Mouse (Mus musculus): ENCODE results near the gene Fam205a3. TPM values are rescaled to one million over a fixed set of nuclear protein-coding genes. Genes with fewer than 3 reads are reported as not detected.
"Not testable (repeated sequence)": the region's sequence is repeated elsewhere in the genome, so short reads cannot be mapped to it uniquely, and the experiment has no call there.

The Fam205a3 gene
- polyA plus RNA-seq (2012; rRNA removed) (0.02 TPM in 1 of 2 replicates, not detected in the other), polyA plus RNA-seq (2014; fragmentation: Nextera tagmentation; extraction: Ambion mirVana) (not detected in 2 replicates)

DNA sequence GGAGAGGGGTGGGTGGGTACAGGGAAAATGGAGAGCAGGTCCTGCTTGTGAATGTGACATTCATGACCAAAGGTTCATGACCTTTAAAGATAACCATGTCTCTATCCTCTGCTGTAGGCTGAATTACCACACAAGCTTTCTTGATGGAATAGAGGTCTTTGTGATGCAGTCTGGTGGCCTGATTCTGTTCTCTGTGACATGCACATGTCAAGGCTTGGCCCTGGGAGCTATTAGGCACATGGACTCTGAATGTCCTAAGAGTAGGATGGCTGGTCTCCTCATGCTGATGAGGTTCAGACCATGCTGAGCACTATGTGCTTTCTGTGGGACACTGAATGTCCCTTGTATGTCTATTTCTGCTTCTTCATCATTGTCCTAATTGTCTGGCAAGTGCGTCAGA is at the start of gene Fam205a3:
Gene Fam205a3 (plus strand): TSS at position 301 of the 400 bp plus-strand sequence.
- H3K9ac ChIP-seq (replicated peaks); DNase-seq (ENCODE audit: low read depth in 3 of 3, low spot score in 3 of 3): not testable (repeated sequence)
- WGBS (ENCODE audit: insufficient replicate concordance): no CpG with 5 or more reads among the region's 1 CpGs

DNA sequence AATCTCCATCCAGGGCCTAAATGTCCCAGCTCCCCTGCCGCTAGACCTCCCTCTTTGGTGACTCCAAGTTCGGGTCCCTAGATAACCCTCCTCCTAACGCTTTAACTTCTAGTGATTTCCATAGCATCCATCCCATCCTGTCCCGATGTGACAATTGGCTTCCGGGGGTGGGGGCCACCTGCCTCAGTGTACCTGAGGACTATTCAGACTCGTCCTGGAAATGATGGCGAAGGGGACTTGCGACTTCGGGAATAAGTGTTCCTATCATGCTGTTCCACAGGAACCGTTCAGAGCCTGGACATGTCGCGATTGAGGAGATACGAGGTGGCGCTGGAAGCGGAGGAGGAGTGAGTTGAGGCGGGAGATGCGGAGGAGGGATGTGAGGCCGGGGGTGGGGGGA is 24.2 kb upstream of the Fam205a3 start, which contains the start of gene Gm21953:
Gene Gm21953 (plus strand): TSS at position 301 of the 400 bp plus-strand sequence.
- not testable (repeated sequence) for DNase-seq (ENCODE audit: low read depth in 3 of 3, low spot score in 3 of 3); H3K4me2 ChIP-seq (ENCODE audit: low read depth); H3K4me1 ChIP-seq (replicated peaks; ENCODE audit: control insufficient read depth in 2 of 2, insufficient read depth in 2 of 2, low read length in 1 of 2); H3K4me3 ChIP-seq (ENCODE audit: insufficient read depth in 1 of 2, low read depth in 2 of 2, low read length in 2 of 2); H3K27ac ChIP-seq; H3K27me3 ChIP-seq (ENCODE audit: control insufficient read depth, insufficient read depth, low read length); ATAC-seq (ENCODE audit: insufficient read depth); H3K9me3 ChIP-seq (ENCODE audit: control insufficient read depth, low read length); H3K9ac ChIP-seq (replicated peaks); H3K36me3 ChIP-seq (replicated peaks; ENCODE audit: control insufficient read depth, insufficient read depth, low read depth)
- WGBS (ENCODE audit: insufficient replicate concordance): no CpG with 5 or more reads among the region's 18 CpGs

More for the DNA sequence above, at the start of gene Fam205a3:
- not testable (repeated sequence) for H3K4me3 ChIP-seq (ENCODE audit: insufficient read depth in 1 of 2, low read depth in 2 of 2, low read length in 2 of 2); H3K9me3 ChIP-seq (ENCODE audit: control insufficient read depth, low read length); H3K27ac ChIP-seq; H3K4me2 ChIP-seq (ENCODE audit: low read depth); H3K4me1 ChIP-seq (replicated peaks; ENCODE audit: control insufficient read depth in 2 of 2, insufficient read depth in 2 of 2, low read length in 1 of 2); H3K36me3 ChIP-seq (replicated peaks; ENCODE audit: control insufficient read depth, insufficient read depth, low read depth); ATAC-seq (ENCODE audit: insufficient read depth); H3K27me3 ChIP-seq (ENCODE audit: control insufficient read depth, insufficient read depth, low read length)

Other genes starting within 250 kb of the Fam205a3 start
- gene Gm3893, start 227.1 kb upstream of the Fam205a3 start, polyA plus RNA-seq (2012; rRNA removed): not detected in 2 replicates
- not detected in 2 replicates for gene Gm3893, start 227.1 kb upstream of the Fam205a3 start, polyA plus RNA-seq (2014; fragmentation: Nextera tagmentation; extraction: Ambion mirVana)
- gene Gm13304, start 203.5 kb upstream of the Fam205a3 start, polyA plus RNA-seq (2012; rRNA removed): not detected in 2 replicates
- 0.14 TPM in 1 of 2 replicates, not detected in the other for gene Gm13304, start 203.5 kb upstream of the Fam205a3 start, polyA plus RNA-seq (2014; fragmentation: Nextera tagmentation; extraction: Ambion mirVana)
- not detected in 2 replicates for gene Gm13306, start 164.9 kb upstream of the Fam205a3 start, polyA plus RNA-seq (2012; rRNA removed)
- not detected in 2 replicates for gene Gm13306, start 164.9 kb upstream of the Fam205a3 start, polyA plus RNA-seq (2014; fragmentation: Nextera tagmentation; extraction: Ambion mirVana)
- 0.15 TPM in 1 of 2 replicates, not detected in the other for gene Gm13305, start 149.7 kb upstream of the Fam205a3 start, polyA plus RNA-seq (2012; rRNA removed)
- gene Gm13305, start 149.7 kb upstream of the Fam205a3 start, polyA plus RNA-seq (2014; fragmentation: Nextera tagmentation; extraction: Ambion mirVana): 0.45 TPM in 1 of 2 replicates, not detected in the other
- not detected in 2 replicates for gene Gm10600, start 77.7 kb upstream of the Fam205a3 start, polyA plus RNA-seq (2012; rRNA removed)
- not detected in 2 replicates for gene Gm10600, start 77.7 kb upstream of the Fam205a3 start, polyA plus RNA-seq (2014; fragmentation: Nextera tagmentation; extraction: Ambion mirVana)
- not detected in 2 replicates for gene Ccl21b, start 62.6 kb upstream of the Fam205a3 start, polyA plus RNA-seq (2012; rRNA removed)
- gene Ccl21b, start 62.6 kb upstream of the Fam205a3 start, polyA plus RNA-seq (2014; fragmentation: Nextera tagmentation; extraction: Ambion mirVana): not detected in 2 replicates
- gene Gm21953, start 24.1 kb upstream of the Fam205a3 start, polyA plus RNA-seq (2012; rRNA removed): not detected in 2 replicates
- gene Gm21953, start 24.1 kb upstream of the Fam205a3 start, polyA plus RNA-seq (2014; fragmentation: Nextera tagmentation; extraction: Ambion mirVana): not detected in 2 replicates
- gene Gm21586, start 121.0 kb downstream of the Fam205a3 start, polyA plus RNA-seq (2012; rRNA removed): not detected in 2 replicates
- not detected in 2 replicates for gene Gm21586, start 121.0 kb downstream of the Fam205a3 start, polyA plus RNA-seq (2014; fragmentation: Nextera tagmentation; extraction: Ambion mirVana)
- 0.02 and 0.03 TPM in 2 replicates for gene Gm2163, start 148.4 kb downstream of the Fam205a3 start, polyA plus RNA-seq (2012; rRNA removed)
- not detected in 2 replicates for gene Gm2163, start 148.4 kb downstream of the Fam205a3 start, polyA plus RNA-seq (2014; fragmentation: Nextera tagmentation; extraction: Ambion mirVana)
- gene Fam205a2, start 209.8 kb downstream of the Fam205a3 start, polyA plus RNA-seq (2012; rRNA removed): 0.02 TPM in 1 of 2 replicates, not detected in the other
- not detected in 2 replicates for gene Fam205a2, start 209.8 kb downstream of the Fam205a3 start, polyA plus RNA-seq (2014; fragmentation: Nextera tagmentation; extraction: Ambion mirVana)